Mouse (Mus musculus) forebrain, embryonic 16.5 days (tissue): ENCODE data around the gene Tead3. TPM values are rescaled to one million over a fixed set of nuclear protein-coding genes. Genes with fewer than 3 reads are reported as not detected.
"Not testable (repeated sequence)": the region's sequence is repeated elsewhere in the genome, so short reads cannot be mapped to it uniquely, and the experiment has no call there.

ENCODE experiments used
- ATAC-seq: fragments of 200-750 bp; cut with Nextera tagmentation; 2 replicates; pipeline ENCODE4 v1.8.0; 2017; ENCODE audit warnings: mild to moderate bottlenecking, moderate library complexity
- H3K27ac ChIP-seq: fragments of 300-500 bp; sonication (generic); 2 replicates; pipeline ENCODE4 v1.5.1; 2014; ENCODE audit warnings: low read length, control low read depth
- H3K27me3 ChIP-seq: fragments of 300-500 bp; sonication (generic); replicated peaks from 2 replicates; pipeline ENCODE4 v1.6.1; 2014; ENCODE audit warnings: low read length; ENCODE audit not compliant: control insufficient read depth, insufficient read depth
- H3K36me3 ChIP-seq: fragments of 300-500 bp; sonication (generic); 2 replicates; pipeline ENCODE4 v1.6.1; 2014; ENCODE audit not compliant: control insufficient read depth, insufficient read depth
- H3K4me1 ChIP-seq: fragments of 300-500 bp; sonication (generic); replicated peaks from 2 replicates; pipeline ENCODE4 v1.6.1; 2014; ENCODE audit warnings: low read length; ENCODE audit not compliant: control insufficient read depth, insufficient read depth
- H3K4me2 ChIP-seq: fragments of 300-500 bp; sonication (generic); 2 replicates; pipeline ENCODE4 v1.6.1; 2014; ENCODE audit warnings: mild to moderate bottlenecking, low read length, control low read depth
- H3K4me3 ChIP-seq: fragments of 300-500 bp; sonication (generic); replicated peaks from 2 replicates; pipeline ENCODE4 v1.5.1; 2014; ENCODE audit warnings: mild to moderate bottlenecking, low read length, control low read depth
- H3K9ac ChIP-seq: fragments of 300-500 bp; sonication (generic); replicated peaks from 2 replicates; pipeline ENCODE4 v1.6.1; 2014; ENCODE audit warnings: low read depth, low read length, control low read depth
- H3K9me3 ChIP-seq: fragments of 300-500 bp; sonication (generic); 2 replicates; pipeline ENCODE4 v1.6.1; 2016; ENCODE audit warnings: low read length; ENCODE audit not compliant: control insufficient read depth
- WGBS: fragments of 180-500 bp; shearing (Covaris S2); extraction: QIAGEN DNeasy Blood & Tissue Kit; methylation state at CpG from one replicate; pipeline ENCODE4 v1.1.7; 2014; 5-methylcytosine and 5-hydroxymethylcytosine counted together
- polyA plus RNA-seq: library from polyadenylated mRNA; unstranded; fragments of >200 nt; fragmentation: Nextera tagmentation; extraction: Ambion mirVana; gene quantifications from 2 replicates; pipeline ENCODE4 v1.2.1, GENCODE M21; 2015

Tead3 gene
- polyA plus RNA-seq, 1 experiment from 2014 or later, result 1.8 TPM

DNA sequence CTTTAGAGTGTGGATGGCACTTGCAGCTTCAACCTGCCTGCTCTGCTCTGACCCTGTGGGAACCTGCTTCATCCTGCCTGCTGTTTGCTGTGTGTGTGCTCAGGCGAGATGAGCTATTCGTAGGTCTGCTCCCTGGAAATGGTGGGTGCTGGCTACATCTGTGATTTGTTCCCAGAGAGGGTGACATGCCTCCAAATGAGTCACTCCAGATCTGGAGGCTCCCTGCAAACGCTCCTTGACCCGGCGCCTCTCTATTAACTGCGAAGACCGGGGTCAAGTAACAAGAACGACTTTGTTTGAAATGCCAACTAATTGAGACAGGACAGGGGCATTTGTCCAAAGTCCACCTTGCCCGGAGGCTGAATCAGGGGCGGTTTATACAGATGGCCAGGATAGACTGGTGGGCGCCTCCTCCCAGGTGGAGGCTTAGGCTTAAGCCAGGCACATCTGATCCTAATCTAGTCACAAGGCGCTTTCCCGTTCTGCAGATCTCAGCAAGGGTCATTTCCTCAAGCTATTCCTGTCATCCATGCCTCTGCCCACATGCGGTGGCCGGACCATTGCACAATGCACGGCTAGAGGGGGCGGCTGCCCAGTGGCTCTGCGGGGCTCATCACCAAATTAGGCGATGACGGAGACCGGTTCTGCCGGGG, 22.8 kb downstream of the Tead3 start:
- Histone ChIP-seq H3K27me3 (no peaks in the 10 kb centered on the region), H3K27ac (peak overlapping the region; percentile 93), H3K4me2 (peak overlapping the region; percentile 92), H3K36me3 (peaks cover 5% of the 10 kb centered on the region; the same call in 1 of the 2 replicates), H3K4me1 (peaks cover 18% of the 10 kb centered on the region), H3K4me3 (peak overlapping the region; percentile 84), H3K9me3 (no peaks in the 10 kb centered on the region), H3K9ac (peak overlapping the region; percentile 94)
- WGBS, result 6% methylated on average over 22 of the region's 22 CpGs
- ATAC-seq, result peak; percentile 51; the same call in 1 of the 2 replicates

DNA sequence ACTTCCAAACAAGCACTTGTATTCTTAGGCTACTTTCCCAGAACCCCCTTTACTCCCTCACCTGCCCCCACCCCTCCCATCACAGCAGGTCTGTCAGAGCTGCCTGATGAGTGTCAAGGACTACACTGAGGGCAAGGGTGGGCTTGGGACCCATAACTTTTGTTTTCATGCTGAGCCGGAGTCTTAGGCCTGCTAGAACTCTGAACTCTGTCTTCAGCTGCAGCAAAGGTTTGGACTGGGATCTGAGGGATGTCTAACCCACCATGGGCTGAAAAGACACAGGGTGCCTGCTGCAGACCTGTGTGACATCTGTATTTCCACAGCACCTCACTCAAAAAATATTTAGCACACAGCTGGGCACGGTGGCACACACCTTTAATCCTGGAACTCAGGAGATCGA, 23.7 kb downstream of the Tead3 start:
- Histone ChIP-seq H3K9me3 (no peaks in the 10 kb centered on the region), H3K9ac (no peak overlapping the region), H3K4me3 (no peak overlapping the region), H3K27me3 (no peaks in the 10 kb centered on the region), H3K27ac (no peak overlapping the region), H3K4me1 (peaks cover 18% of the 10 kb centered on the region), H3K4me2 (no peak overlapping the region), H3K36me3 (peaks cover 5% of the 10 kb centered on the region; the same call in 1 of the 2 replicates)
- ATAC-seq, result no peak
- WGBS, result 78% methylated on average over 3 of the region's 3 CpGs

DNA sequence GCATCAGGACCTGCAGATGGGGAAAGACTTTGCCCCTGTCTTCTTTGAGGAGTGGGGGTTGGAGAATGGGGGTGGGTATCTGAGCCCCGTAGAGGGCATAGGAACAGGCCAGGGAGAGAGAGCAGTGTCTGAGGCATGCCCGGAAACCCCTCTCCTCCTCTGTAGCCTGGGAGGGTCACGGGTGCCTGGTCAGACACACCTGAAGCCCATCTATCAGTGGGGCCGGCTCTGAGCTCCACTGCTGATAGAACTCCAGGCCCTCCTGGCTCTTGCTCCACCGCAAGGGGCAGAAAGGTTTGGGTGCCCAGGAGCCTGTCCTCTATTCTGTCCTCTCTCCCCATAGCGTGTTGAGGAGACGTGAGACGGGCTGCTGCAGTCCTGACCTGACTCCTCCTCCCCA, 24.9 kb downstream of the Tead3 start:
- Histone ChIP-seq H3K36me3 (no peaks in the 10 kb centered on the region; the same call in 1 of the 2 replicates), H3K27me3 (no peaks in the 10 kb centered on the region), H3K27ac (no peak overlapping the region), H3K4me3 (no peak overlapping the region), H3K4me2 (no peak overlapping the region), H3K4me1 (peaks cover 18% of the 10 kb centered on the region), H3K9me3 (no peaks in the 10 kb centered on the region), H3K9ac (no peak overlapping the region)
- WGBS, result 93% methylated on average over 8 of the region's 8 CpGs
- no peak for ATAC-seq

DNA sequence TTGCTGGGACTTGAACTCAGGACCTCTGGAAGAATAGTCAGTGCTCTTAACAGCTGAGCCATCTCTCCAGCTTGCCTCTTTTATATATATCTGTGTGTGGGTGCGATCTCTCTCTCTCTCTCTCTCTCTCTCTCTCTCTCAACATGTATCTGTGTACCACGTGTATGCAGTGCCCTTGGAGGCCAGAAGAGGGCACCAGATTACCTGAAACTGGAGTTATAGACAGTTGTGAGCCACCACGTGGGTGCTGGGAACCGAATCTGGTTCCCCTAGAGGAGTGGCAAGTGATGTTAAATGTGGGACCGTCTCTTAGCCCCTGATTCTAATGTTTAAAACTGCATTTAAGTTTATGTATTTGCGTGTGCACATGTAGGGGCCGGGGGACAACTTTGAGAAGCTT, 26.2 kb downstream of the Tead3 start:
- WGBS, result 94% methylated on average over 7 of the region's 7 CpGs
- H3K4me2 ChIP-seq, H3K4me3 ChIP-seq, H3K9ac ChIP-seq, H3K36me3 ChIP-seq, H3K4me1 ChIP-seq, ATAC-seq, H3K27ac ChIP-seq, H3K27me3 ChIP-seq, H3K9me3 ChIP-seq: not testable (repeated sequence)

DNA sequence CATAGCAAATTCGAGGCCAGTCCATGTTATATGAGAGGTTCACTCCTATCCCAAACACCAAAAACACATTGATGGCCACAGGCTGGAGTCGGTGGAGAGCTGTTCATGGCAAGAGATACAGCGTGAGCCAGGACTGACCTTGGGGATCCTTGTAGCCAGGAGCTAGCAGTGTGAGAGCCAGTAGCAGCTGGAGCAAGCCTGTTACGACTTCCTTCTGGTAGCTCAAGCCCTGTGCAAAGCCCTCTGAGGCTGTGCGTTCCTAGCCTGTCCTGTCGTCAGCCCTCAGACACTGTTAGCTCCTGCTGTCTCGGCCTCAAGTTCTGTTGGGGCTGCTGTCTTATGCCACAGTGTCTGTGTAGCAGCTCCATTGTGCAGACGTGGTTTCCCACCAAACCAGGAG, 26.8 kb downstream of the Tead3 start:
- Histone ChIP-seq H3K27ac (no peak overlapping the region), H3K4me1 (peaks cover 7% of the 10 kb centered on the region), H3K36me3 (no peaks in the 10 kb centered on the region), H3K9ac (no peak overlapping the region), H3K4me2 (no peak overlapping the region), H3K4me3 (no peak overlapping the region), H3K9me3 (no peaks in the 10 kb centered on the region), H3K27me3 (no peaks in the 10 kb centered on the region)
- 95% methylated on average over 8 of the region's 8 CpGs for WGBS
- no peak for ATAC-seq

DNA sequence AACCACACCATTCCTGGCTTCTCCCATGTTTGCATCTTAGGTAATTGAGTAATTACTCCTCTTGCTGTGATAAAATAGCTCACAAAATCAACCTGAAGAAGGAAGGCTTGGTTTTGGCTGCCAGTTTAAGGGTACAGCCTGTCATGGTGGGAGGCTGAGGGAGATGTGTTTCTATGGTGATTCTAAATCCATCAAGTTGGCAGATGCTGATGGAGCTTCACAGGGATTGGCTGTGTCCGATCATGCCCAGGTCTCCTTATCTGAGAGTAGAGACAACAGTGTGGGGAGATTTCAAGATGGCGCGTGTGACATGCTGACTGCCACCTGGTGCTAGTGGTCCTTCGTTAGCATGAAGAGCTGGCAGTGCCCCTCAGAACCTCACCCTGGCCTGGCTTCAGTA, 28.9 kb downstream of the Tead3 start:
- H3K4me1 ChIP-seq, result no peaks in the 10 kb centered on the region
- no peak overlapping the region for H3K4me3 ChIP-seq
- H3K4me2 ChIP-seq, result no peak overlapping the region
- 0 out of 2 replicates have a peak, but pooled peaks cover 2% of the 10 kb centered on the region for H3K36me3 ChIP-seq
- no peaks in the 10 kb centered on the region for H3K27me3 ChIP-seq
- H3K9ac ChIP-seq, result no peak overlapping the region
- no peak for ATAC-seq
- H3K27ac ChIP-seq, result no peak overlapping the region
- no peaks in the 10 kb centered on the region for H3K9me3 ChIP-seq
- WGBS, result 96% methylated on average over 4 of the region's 4 CpGs

DNA sequence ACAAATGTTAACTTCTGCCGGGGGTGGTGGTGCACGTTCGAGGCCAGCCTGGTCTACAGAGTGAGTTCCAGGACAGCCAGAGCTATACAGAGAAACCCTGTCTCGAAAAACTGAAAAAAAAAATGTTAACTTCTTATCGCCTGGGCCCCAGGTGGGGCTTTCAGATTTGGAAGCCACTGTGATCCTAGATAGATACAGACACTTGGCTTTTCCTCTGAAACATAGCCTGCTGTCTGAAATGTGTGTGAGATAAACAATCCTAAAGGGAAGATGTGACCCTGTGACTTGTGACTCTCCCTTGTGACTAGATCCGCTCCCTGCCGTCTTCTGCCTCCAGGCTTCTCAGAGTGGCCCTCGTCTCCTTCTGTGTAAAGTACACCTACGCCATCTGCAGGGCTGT, 32.9 kb downstream of the Tead3 start:
- H3K4me2 ChIP-seq, result no peak overlapping the region
- no peak for ATAC-seq
- 85% methylated on average over 9 of the region's 9 CpGs for WGBS
- H3K27me3 ChIP-seq, result no peaks in the 10 kb centered on the region
- no peak overlapping the region for H3K4me3 ChIP-seq
- no peaks in the 10 kb centered on the region for H3K9me3 ChIP-seq
- H3K4me1 ChIP-seq, result peaks cover 13% of the 10 kb centered on the region
- 0 out of 2 replicates have a peak, but pooled peaks cover 2% of the 10 kb centered on the region for H3K36me3 ChIP-seq
- no peak overlapping the region for H3K27ac ChIP-seq
- H3K9ac ChIP-seq, result no peak overlapping the region

DNA sequence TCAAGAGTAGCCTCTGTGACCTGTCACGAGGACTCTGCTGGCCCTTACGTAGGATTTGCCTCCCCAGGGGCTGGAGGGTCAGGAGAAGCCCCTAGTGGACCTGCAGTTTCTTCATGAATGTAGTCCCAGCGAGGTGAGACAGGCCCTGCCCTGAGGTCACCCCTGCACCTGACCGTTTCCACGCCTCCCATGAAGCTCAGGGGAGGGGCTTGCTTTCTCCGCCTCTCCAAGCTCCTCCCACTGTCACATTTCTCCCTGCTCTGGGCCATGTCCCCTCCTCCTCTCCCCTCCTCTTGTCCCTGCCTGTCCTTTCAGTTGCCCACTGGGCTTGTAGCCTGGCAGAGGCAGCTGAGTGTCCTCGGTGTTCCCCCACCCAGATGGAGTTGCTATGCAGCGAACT, 33.5 kb downstream of the Tead3 start:
- H3K9me3 ChIP-seq, result no peaks in the 10 kb centered on the region
- WGBS, result 57% methylated on average over 8 of the region's 8 CpGs
- 0 out of 2 replicates have a peak, but pooled peaks cover 2% of the 10 kb centered on the region for H3K36me3 ChIP-seq
- no peak overlapping the region for H3K4me3 ChIP-seq
- H3K9ac ChIP-seq, result no peak overlapping the region
- H3K27ac ChIP-seq, result no peak overlapping the region
- no peaks in the 10 kb centered on the region for H3K27me3 ChIP-seq
- H3K4me2 ChIP-seq, result no peak overlapping the region
- H3K4me1 ChIP-seq, result peaks cover 17% of the 10 kb centered on the region
- no peak for ATAC-seq

DNA sequence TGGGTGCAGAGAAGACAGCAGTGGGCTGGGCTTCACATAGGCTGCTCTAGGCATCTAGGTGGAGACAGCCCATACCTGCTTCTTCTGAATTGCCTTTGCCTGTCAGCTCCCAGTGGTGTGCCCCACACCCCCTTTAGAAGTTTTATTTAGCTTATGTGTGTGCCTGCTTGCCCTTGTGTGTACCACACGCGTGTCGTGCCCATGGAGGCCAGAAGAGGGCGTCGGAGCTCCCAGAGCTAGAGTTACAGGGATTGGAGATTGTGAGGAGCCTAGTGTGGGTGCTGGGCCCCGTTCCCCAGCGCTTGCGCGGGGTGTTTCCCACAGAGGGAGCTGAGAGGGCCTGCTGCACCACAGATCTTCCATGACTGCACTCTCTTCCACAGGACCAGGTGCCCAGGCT, 34.1 kb downstream of the Tead3 start:
- WGBS, result 93% methylated on average over 9 of the region's 9 CpGs
- no peaks in the 10 kb centered on the region for H3K27me3 ChIP-seq
- no peak overlapping the region for H3K9ac ChIP-seq
- no peak overlapping the region for H3K27ac ChIP-seq
- H3K36me3 ChIP-seq, result 0 out of 2 replicates have a peak, but pooled peaks cover 2% of the 10 kb centered on the region
- H3K4me2 ChIP-seq, result no peak overlapping the region
- no peak for ATAC-seq
- H3K9me3 ChIP-seq, result no peaks in the 10 kb centered on the region
- H3K4me1 ChIP-seq, result peaks cover 17% of the 10 kb centered on the region
- no peak overlapping the region for H3K4me3 ChIP-seq
